Comparison of ENCODE assay signal across 9 mouse cellular contexts in genomic region chr4:144980811-144981551, GRCm38 (mm10).
DNase-seq lines count a peak whose midpoint lies in the region; ATAC-seq and TF ChIP-seq lines count a peak whose summit lies in the region.
"Had no signal": no experiment of that assay in that cellular context is flagged by ENCODE, and none has a peak within 500 bp of the region (broad histone marks: within the 10 kb centered on the region; RNA-seq: fewer than 3 reads in every experiment).

No protein-coding gene starts in this region.

- H3K4me1 ChIP-seq in liver, postnatal 0 days (ENCODE audit: insufficient read depth), result peaks cover 49% of the 10 kb centered on the region
- H3K4me1 ChIP-seq in neural tube, embryonic 15.5 days, result peaks cover 10% of the 10 kb centered on the region; the same call in 1 of the 2 replicates
- no peaks in the 10 kb centered on the region for H3K4me1 ChIP-seq in forebrain, embryonic 14.5 days (ENCODE audit: control insufficient read depth, insufficient read depth, low read length)
- H3K4me1 ChIP-seq: midbrain, embryonic 12.5 days had no signal

- H3K9ac ChIP-seq in liver, postnatal 0 days (replicated peaks), result no peak overlapping the region
- H3K9ac ChIP-seq in neural tube, embryonic 15.5 days (replicated peaks), result no peak overlapping the region
- no peak overlapping the region for H3K9ac ChIP-seq in forebrain, embryonic 14.5 days (ENCODE audit: low read length)
- H3K9ac ChIP-seq: midbrain, embryonic 12.5 days had no signal

- no peak for TF ChIP-seq CTCF in liver, postnatal 0 days (IDR thresholded peaks at IDR 0.05; ENCODE audit: low read depth)

- 0 out of 2 replicates have a peak overlapping the region, but pooled peaks have one; percentile 3 for H3K4me2 ChIP-seq in liver, postnatal 0 days (ENCODE audit: low read depth, low read length)
- H3K4me2 ChIP-seq in neural tube, embryonic 15.5 days, result no peak overlapping the region
- no peak overlapping the region for H3K4me2 ChIP-seq in forebrain, embryonic 14.5 days (ENCODE audit: low read length)
- H3K4me2 ChIP-seq: midbrain, embryonic 12.5 days had no signal

- H3K9me3 ChIP-seq in liver, postnatal 0 days (ENCODE audit: low read length), result no peaks in the 10 kb centered on the region
- no peaks in the 10 kb centered on the region for H3K9me3 ChIP-seq in neural tube, embryonic 15.5 days (replicated peaks)
- no peaks in the 10 kb centered on the region for H3K9me3 ChIP-seq in forebrain, embryonic 14.5 days (replicated peaks; ENCODE audit: control insufficient read depth, low read length)
- H3K9me3 ChIP-seq: midbrain, embryonic 12.5 days had no signal

- no peak overlapping the region for H3K4me3 ChIP-seq in liver, postnatal 0 days (ENCODE audit: low read depth, low read length)
- H3K4me3 ChIP-seq in neural tube, embryonic 15.5 days (replicated peaks), result no peak overlapping the region
- no peak overlapping the region for H3K4me3 ChIP-seq in forebrain, embryonic 14.5 days (ENCODE audit: low read depth, low read length)
- H3K4me3 ChIP-seq: midbrain, embryonic 12.5 days had no signal

- peak; percentile 78 for ATAC-seq in liver, postnatal 0 days
- ATAC-seq in neural tube, embryonic 15.5 days (ENCODE audit: low FRiP score), result no peak
- no peak for ATAC-seq in forebrain, embryonic 14.5 days

- peak overlapping the region; percentile 37 for H3K27ac ChIP-seq in liver, postnatal 0 days (ENCODE audit: low read depth)
- H3K27ac ChIP-seq in neural tube, embryonic 15.5 days (replicated peaks), result no peak overlapping the region
- H3K27ac ChIP-seq in forebrain, embryonic 14.5 days (ENCODE audit: low read depth, low read length), result no peak overlapping the region
- H3K27ac ChIP-seq: midbrain, embryonic 12.5 days had no signal

- H3K36me3 ChIP-seq in liver, postnatal 0 days (replicated peaks; ENCODE audit: insufficient read depth, low read length), result peaks cover 9% of the 10 kb centered on the region
- peaks cover 14% of the 10 kb centered on the region for H3K36me3 ChIP-seq in neural tube, embryonic 15.5 days
- no peaks in the 10 kb centered on the region for H3K36me3 ChIP-seq in forebrain, embryonic 14.5 days (ENCODE audit: control insufficient read depth, insufficient read depth, low read length)
- H3K36me3 ChIP-seq: midbrain, embryonic 12.5 days had no signal

- peak; percentile 64 for DNase-seq in ovary, postnatal 36 days (ENCODE audit: low spot score)
- no peak for DNase-seq in ovary, postnatal 10 days (ENCODE audit: low spot score)
- DNase-seq in c-Kit-positive CD71-positive TER-119-negative erythroid progenitor cells, embryonic 14.5 days (ENCODE audit: low read depth), result peak; percentile 68
- DNase-seq in induced T-regulatory cell, adult 2 months (ENCODE audit: low read depth), result peak; percentile 58
- peak; percentile 56 for DNase-seq in liver, postnatal 0 days
- DNase-seq in forebrain, embryonic 14.5 days (ENCODE audit: low spot score), result no peak
- DNase-seq in frontal cortex, postnatal 25 days (ENCODE audit: low spot score in 2 of 2), result no peak

- 22% methylated on average over 8 of the region's 8 CpGs for WGBS in liver, postnatal 0 days (ENCODE audit: insufficient replicate concordance)
- whole genome bisulfite sequencing in neural tube, embryonic 15.5 days, result 64% methylated on average over 8 of the region's 8 CpGs
- 67% methylated on average over 8 of the region's 8 CpGs for WGBS in forebrain, embryonic 14.5 days

- no peaks in the 10 kb centered on the region for H3K27me3 ChIP-seq in liver, postnatal 0 days (ENCODE audit: insufficient read depth, low read length)
- no peaks in the 10 kb centered on the region for H3K27me3 ChIP-seq in neural tube, embryonic 15.5 days (replicated peaks)
- no peaks in the 10 kb centered on the region for H3K27me3 ChIP-seq in forebrain, embryonic 14.5 days (replicated peaks; ENCODE audit: control insufficient read depth, insufficient read depth, low read length)
- H3K27me3 ChIP-seq: midbrain, embryonic 12.5 days had no signal

- TF ChIP-seq EP300 in liver, postnatal 0 days (IDR thresholded peaks at IDR 0.05; ENCODE audit: low read depth), result peak; percentile 69

Comparison
In these comparisons a context has a peak if more than half of its experiments do, and no peak if none do; other contexts are left out.
1. DNase-seq: peak in ovary, postnatal 36 days (single experiment), c-Kit-positive CD71-positive TER-119-negative erythroid progenitor cells, embryonic 14.5 days (single experiment), induced T-regulatory cell, adult 2 months (single experiment) and liver, postnatal 0 days (single experiment); none in ovary, postnatal 10 days (single experiment), forebrain, embryonic 14.5 days (single experiment) and frontal cortex, postnatal 25 days (0 of 2).